Mouse (Mus musculus) right cerebral cortex, postnatal 10 days (tissue): ENCODE measurements around the gene Gjb2.

Experiments used
- DNase-seq, 2 experiments: peaks; one replicate each; pipeline ENCODE4 v3.0.0; 2021; ENCODE audit warnings: low spot score in 2 of 2

The Gjb2 gene

GRCm38 (mm10) chr14:57104106-57105023 lies at the start of gene Gjb2:
Gjb2 (minus strand) TSS chr14:57104702.
- DNase-seq: peak; percentile 37 to 40

GRCm38 (mm10) chr14:57145741-57146140 lies 41.2 kb upstream of the Gjb2 start:
- peak; percentile 23 to 30 for DNase-seq

GRCm38 (mm10) chr14:57135265-57135664 lies 30.8 kb upstream of the Gjb2 start:
- no peak for DNase-seq

- DNase-seq: peak; percentile 27 to 37
These were observed 28.7 kb upstream of the Gjb2 start, which contains the start of gene Gjb6 for GRCm38 (mm10) chr14:57133161-57133661. Gjb6 (minus strand) TSS chr14:57133611.

- no peak for DNase-seq
These were observed 22.9 kb upstream of the Gjb2 start for GRCm38 (mm10) chr14:57127383-57127782.

DNA sequence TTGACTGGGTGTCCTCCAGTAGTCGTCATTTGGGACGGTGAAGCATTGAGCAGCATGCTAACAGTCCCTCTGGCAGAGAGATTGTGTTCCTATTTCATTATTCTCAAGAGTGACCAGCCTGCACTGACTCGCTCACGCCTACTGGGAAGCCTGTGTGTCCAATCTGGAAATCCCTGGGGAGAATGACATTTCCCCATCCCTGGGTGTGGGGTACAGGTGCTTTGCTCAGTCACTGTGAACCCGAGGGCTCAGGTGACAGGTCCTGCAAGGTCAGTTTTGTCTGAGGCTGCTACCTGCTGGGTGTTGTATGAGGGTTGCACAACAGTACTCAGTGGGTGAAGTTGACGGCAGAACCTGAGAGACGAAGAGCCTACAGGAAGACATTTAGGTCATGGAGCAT lies 17.8 kb upstream of the Gjb2 start:
- no peak for DNase-seq

DNA sequence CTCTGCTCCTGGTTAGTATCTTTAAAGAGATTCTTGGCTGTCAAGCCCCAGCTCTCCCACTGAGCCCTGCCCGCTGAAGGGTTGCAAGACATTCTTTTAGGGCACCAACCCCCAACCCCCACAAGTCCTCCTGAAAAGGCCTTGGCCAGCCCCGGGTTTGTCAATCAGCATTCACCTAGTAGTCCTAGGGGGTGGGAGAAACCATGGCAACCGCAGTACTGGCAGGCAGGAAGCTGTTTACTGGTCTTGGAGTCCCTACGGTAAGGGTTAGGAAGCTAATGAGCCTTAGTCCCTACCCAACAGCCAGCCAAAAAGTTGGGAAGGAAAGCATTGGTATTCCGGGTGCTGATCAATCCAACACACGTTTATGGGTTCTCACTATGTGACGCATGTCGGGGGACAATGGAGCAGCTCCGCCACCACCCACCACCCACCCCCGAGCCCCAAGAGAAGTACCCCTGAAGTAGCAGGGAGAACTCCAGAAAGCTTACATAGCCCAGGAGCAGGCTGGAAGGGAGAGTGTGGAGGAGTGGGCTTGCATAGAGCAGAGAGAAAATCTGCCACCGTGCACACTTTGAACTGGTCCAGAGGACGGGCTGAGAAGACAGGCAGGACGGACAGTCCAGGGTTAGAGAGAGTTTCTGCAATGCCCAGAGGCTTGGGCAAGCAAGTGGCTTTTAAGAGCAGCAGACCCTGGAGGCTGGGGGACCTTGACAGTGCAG lies 11.5 kb upstream of the Gjb2 start, which contains the start of gene Gm4491:
Gene Gm4491 (minus strand): TSS at position 61 of the 722 bp plus-strand sequence.
- peak; percentile 82 to 88 for DNase-seq

DNA sequence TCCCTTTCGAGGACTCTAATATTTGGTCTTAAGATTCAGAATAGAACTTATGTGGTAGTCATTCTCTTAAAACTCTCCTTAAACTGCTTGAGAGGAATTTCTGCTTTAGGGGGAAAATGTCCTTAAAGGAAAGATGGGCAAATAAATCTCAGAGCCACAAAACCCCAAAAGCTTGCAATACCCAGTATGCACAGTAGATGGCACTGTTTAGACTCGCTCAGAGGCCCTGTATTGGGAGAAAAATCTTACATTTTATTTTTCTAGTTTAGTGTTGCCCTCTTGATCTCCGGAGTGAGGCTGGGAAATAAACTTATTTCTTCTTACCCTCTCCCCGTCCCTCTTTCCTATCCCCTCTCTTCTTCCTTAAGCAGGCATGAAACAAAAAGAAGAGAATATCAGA lies 4.7 kb upstream of the Gjb2 start:
- DNase-seq: peak; percentile 30 to 55

- DNase-seq: no peak
These were observed 3.4 kb upstream of the Gjb2 start for GRCm38 (mm10) chr14:57107916-57108315.

- no peak for DNase-seq
These were observed 2.6 kb upstream of the Gjb2 start for GRCm38 (mm10) chr14:57107091-57107490.

DNA sequence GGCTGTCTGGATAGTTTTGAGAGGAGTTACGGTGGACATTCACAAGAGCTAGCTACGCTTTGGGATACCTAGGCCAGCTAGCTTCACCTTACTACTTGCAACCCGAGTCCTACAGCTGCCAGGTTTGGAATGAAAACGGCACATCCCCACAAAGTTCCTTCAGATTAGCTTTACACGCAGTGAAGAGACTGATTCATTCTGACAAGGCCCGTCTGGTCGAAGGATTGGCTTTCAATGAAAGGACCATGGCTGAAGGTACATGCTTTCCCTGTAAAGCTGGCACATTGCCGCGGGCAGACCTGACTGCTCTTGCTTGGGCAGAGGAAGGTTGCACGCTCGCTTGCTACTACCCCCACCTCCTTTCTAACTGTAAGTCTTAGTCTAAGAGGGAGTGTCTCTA lies 1.2 kb upstream of the Gjb2 start:
- DNase-seq: no peak

GRCm38 (mm10) chr14:57105111-57105510 lies 609 bp upstream of the Gjb2 start:
- DNase-seq: no peak

GRCm38 (mm10) chr14:57103711-57104105 lies 794 bp downstream of the Gjb2 start:
- no peak for DNase-seq

GRCm38 (mm10) chr14:57103121-57103520 lies 1.4 kb downstream of the Gjb2 start:
- no peak for DNase-seq

GRCm38 (mm10) chr14:57101623-57102022 lies 2.9 kb downstream of the Gjb2 start:
- DNase-seq: no peak

GRCm38 (mm10) chr14:57095855-57096254 lies 8.6 kb downstream of the Gjb2 start:
- DNase-seq: no peak

DNA sequence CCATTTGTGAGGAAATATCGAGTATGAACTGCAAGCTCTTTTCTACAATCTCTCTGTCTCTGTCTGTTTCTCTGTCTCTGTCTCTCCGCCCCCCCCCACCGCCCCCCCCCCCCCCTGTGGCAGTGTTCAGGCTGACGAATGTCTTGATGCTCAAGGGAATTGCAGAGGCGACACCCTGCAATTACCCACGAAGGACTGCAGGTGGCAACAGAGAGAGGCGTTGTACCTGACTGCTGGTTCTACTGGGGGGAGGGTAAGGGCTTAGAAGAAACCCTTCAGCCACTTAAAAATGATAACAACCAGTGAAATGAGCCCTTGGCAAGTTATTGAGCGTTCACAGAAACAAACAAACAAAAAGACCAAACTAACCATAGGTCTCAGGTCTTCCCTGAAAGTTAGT lies 11.5 kb downstream of the Gjb2 start:
- DNase-seq: peak; percentile 50 to 56

DNA sequence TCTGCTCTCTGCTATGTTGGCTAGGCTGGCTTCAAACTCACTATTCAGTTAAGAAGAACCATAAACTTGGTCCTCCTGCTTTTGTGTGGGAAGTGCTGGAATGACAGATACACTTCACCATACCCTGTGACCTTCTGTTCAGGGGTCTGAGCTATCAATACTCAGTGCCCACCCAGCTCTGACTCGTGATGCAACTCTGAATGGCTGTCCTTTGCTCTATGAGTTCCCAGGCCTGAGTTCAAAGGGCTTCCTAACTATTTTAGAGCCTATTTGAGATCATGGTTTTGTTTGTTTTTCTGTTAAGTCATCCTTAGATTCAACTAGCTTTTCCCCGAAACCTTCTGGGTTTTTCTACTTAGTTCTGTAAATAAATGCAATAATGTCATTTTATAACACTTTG lies 14.5 kb downstream of the Gjb2 start:
- no peak for DNase-seq

DNA sequence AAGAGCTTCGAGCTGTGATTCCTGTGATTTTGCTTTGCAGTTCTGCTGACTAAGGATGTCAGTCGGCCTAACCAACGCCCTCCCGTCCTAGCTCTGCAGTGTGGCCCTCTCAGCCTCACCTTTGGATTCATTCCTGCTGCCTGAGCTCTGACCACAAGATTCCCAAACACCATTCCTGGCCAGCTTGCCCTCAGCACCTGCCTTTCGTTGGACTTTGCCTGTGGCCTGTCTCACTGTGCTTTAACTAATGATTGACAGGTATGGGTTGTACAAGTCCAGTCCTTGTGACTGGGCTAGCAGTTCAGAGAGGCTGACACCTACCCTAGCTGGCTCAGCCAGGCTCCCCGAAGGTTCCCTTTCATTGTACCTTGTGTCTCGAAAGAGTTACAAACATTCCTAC lies 15.4 kb downstream of the Gjb2 start:
- DNase-seq: no peak

- DNase-seq: no peak
These were observed 20.3 kb downstream of the Gjb2 start for GRCm38 (mm10) chr14:57084180-57084668.

- no peak for DNase-seq
These were observed 21.6 kb downstream of the Gjb2 start for GRCm38 (mm10) chr14:57082863-57083262.

DNA sequence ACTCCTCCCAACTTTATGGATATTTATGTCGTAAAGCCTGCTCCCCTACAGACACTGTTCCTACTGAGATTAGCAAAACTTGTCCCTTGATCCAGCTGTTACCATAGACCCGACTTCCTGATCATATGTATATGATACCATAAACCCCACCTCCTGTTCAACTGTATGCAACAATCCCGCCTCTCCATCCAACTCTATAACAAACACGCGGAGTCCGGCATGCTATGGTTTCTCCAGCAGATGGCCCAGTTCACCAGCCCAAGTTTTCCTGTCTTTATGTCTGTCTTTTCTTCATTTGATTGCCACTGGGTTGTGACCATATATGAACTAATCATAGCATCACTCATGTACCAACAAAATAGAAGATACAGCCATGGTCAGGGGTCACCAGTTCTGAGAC lies 29.0 kb downstream of the Gjb2 start:
- DNase-seq: no peak
